Mouse (Mus musculus) heart, embryonic 12.5 days (tissue): ENCODE data around the gene Asb8. TPM values are rescaled to one million over a fixed set of nuclear protein-coding genes. Genes with fewer than 3 reads are reported as not detected.
A peak's percentile ranks its signal among the peaks of the same experiment; 100 is the strongest.

Experiments
- ATAC-seq: fragments of 200-750 bp; cut with Nextera tagmentation; 2 replicates; pipeline ENCODE4 v1.8.0; 2017; ENCODE audit warnings: moderate TSS enrichment, moderate library complexity; ENCODE audit not compliant: insufficient number of reproducible peaks, low FRiP score
- H3K27ac ChIP-seq: fragments of 300-500 bp; sonication (generic); 2 replicates; pipeline ENCODE4 v1.5.1; 2016; ENCODE audit warnings: mild to moderate bottlenecking, moderate library complexity; ENCODE audit not compliant: poor library complexity, severe bottlenecking
- H3K27me3 ChIP-seq: fragments of 300-500 bp; sonication (generic); replicated peaks from 2 replicates; pipeline ENCODE4 v1.6.1; 2016; ENCODE audit warnings: mild to moderate bottlenecking, moderate library complexity
- H3K36me3 ChIP-seq: fragments of 300-500 bp; sonication (generic); 2 replicates; pipeline ENCODE4 v1.6.1; 2016; ENCODE audit warnings: mild to moderate bottlenecking, moderate library complexity
- H3K4me1 ChIP-seq: fragments of 300-500 bp; sonication (generic); replicated peaks from 2 replicates; pipeline ENCODE4 v1.6.1; 2016; ENCODE audit warnings: mild to moderate bottlenecking
- H3K4me2 ChIP-seq: fragments of 300-500 bp; sonication (generic); 2 replicates; pipeline ENCODE4 v1.6.1; 2016; ENCODE audit warnings: mild to moderate bottlenecking, moderate library complexity
- H3K4me3 ChIP-seq: fragments of 300-500 bp; sonication (generic); 2 replicates; pipeline ENCODE4 v1.5.1; 2016; ENCODE audit warnings: mild to moderate bottlenecking
- H3K9ac ChIP-seq: fragments of 300-500 bp; sonication (generic); 2 replicates; pipeline ENCODE4 v1.6.1; 2016; ENCODE audit warnings: mild to moderate bottlenecking, moderate library complexity
- H3K9me3 ChIP-seq: fragments of 300-500 bp; sonication (generic); replicated peaks from 2 replicates; pipeline ENCODE4 v1.6.1; 2016; ENCODE audit warnings: mild to moderate bottlenecking, moderate library complexity
- WGBS: fragments of 180-500 bp; shearing (Covaris S2); methylation state at CpG from one replicate; pipeline ENCODE4 v1.1.7; 2016; 5-methylcytosine and 5-hydroxymethylcytosine counted together
- polyA plus RNA-seq: library from polyadenylated mRNA; unstranded; fragments of >200 nt; fragmentation: Nextera tagmentation; extraction: Ambion mirVana; gene quantifications from 2 replicates; pipeline ENCODE4 v1.2.1, GENCODE M21; 2016

The Asb8 gene
- polyA plus RNA-seq, 1 experiment from 2014 or later, result 76.2 TPM

GRCm38 (mm10) chr15:98114852-98115778 lies 50.3 kb downstream of the Asb8 start:
- Histone ChIP-seq H3K4me2 (no peak overlapping the region), H3K4me1 (peaks cover 21% of the 10 kb centered on the region), H3K9me3 (no peaks in the 10 kb centered on the region), H3K4me3 (no peak overlapping the region), H3K36me3 (peaks cover 54% of the 10 kb centered on the region), H3K27me3 (no peaks in the 10 kb centered on the region), H3K9ac (no peak overlapping the region), H3K27ac (no peak overlapping the region)
- 82% methylated on average over 10 of the region's 10 CpGs for WGBS
- no peak for ATAC-seq

- H3K9ac ChIP-seq, result no peak overlapping the region
- H3K36me3 ChIP-seq, result peaks cover 47% of the 10 kb centered on the region
- no peak for ATAC-seq
- no peak overlapping the region for H3K4me2 ChIP-seq
- H3K4me1 ChIP-seq, result peaks cover 28% of the 10 kb centered on the region
- no peak overlapping the region for H3K4me3 ChIP-seq
- no peak overlapping the region for H3K27ac ChIP-seq
- H3K27me3 ChIP-seq, result no peaks in the 10 kb centered on the region
- WGBS, result 77% methylated on average over 10 of the region's 10 CpGs
- H3K9me3 ChIP-seq, result no peaks in the 10 kb centered on the region
Measured at GRCm38 (mm10) chr15:98114098-98114851, 51.1 kb downstream of the Asb8 start.

GRCm38 (mm10) chr15:98111791-98112190 lies 53.6 kb downstream of the Asb8 start:
- Histone ChIP-seq H3K36me3 (peaks cover 25% of the 10 kb centered on the region), H3K27me3 (no peaks in the 10 kb centered on the region), H3K9me3 (no peaks in the 10 kb centered on the region), H3K9ac (no peak overlapping the region), H3K4me1 (peaks cover 41% of the 10 kb centered on the region), H3K4me2 (no peak overlapping the region), H3K27ac (no peak overlapping the region), H3K4me3 (no peak overlapping the region)
- no peak for ATAC-seq
- WGBS, result 55% methylated on average over 5 of the region's 5 CpGs

- Histone ChIP-seq H3K9me3 (no peaks in the 10 kb centered on the region), H3K36me3 (peaks cover 12% of the 10 kb centered on the region), H3K27ac (peak overlapping the region; percentile 80), H3K27me3 (0 out of 2 replicates have a peak, but pooled peaks cover 13% of the 10 kb centered on the region), H3K9ac (peak overlapping the region; percentile 81), H3K4me1 (peaks cover 38% of the 10 kb centered on the region), H3K4me3 (peak overlapping the region; percentile 63), H3K4me2 (peak overlapping the region; percentile 81)
- peak; percentile 94 for ATAC-seq
- WGBS, result 2% methylated on average over 37 of the region's 37 CpGs
Measured at GRCm38 (mm10) chr15:98108297-98109152, 56.9 kb downstream of the Asb8 start.

GRCm38 (mm10) chr15:98107703-98108296 lies 57.6 kb downstream of the Asb8 start:
- H3K27ac ChIP-seq, result no peak overlapping the region; the same call in 1 of the 2 replicates

GRCm38 (mm10) chr15:98107230-98107629 lies 58.2 kb downstream of the Asb8 start:
- no peak overlapping the region for H3K4me3 ChIP-seq
- no peaks in the 10 kb centered on the region for H3K9me3 ChIP-seq
- 0 out of 2 replicates have a peak, but pooled peaks cover 13% of the 10 kb centered on the region for H3K27me3 ChIP-seq
- no peak overlapping the region; the same call in 1 of the 2 replicates for H3K4me2 ChIP-seq
- peaks cover 3% of the 10 kb centered on the region for H3K36me3 ChIP-seq
- no peak for ATAC-seq
- 78% methylated on average over 6 of the region's 6 CpGs for WGBS
- H3K4me1 ChIP-seq, result peaks cover 38% of the 10 kb centered on the region
- no peak overlapping the region for H3K9ac ChIP-seq
- H3K27ac ChIP-seq, result no peak overlapping the region

More at GRCm38 (mm10) chr15:98107703-98108296, 57.6 kb downstream of the Asb8 start:
- Histone ChIP-seq H3K9ac (peak overlapping the region; percentile 81), H3K4me3 (peak overlapping the region; percentile 63), H3K9me3 (no peaks in the 10 kb centered on the region), H3K4me2 (peak overlapping the region; percentile 81), H3K27me3 (0 out of 2 replicates have a peak, but pooled peaks cover 13% of the 10 kb centered on the region), H3K4me1 (peaks cover 38% of the 10 kb centered on the region), H3K36me3 (peaks cover 9% of the 10 kb centered on the region)
- no peak for ATAC-seq
- WGBS, result 31% methylated on average over 11 of the region's 11 CpGs

- Histone ChIP-seq H3K4me1 (peaks cover 31% of the 10 kb centered on the region), H3K9me3 (no peaks in the 10 kb centered on the region), H3K4me3 (no peak overlapping the region), H3K27ac (no peak overlapping the region), H3K27me3 (0 out of 2 replicates have a peak, but pooled peaks cover 13% of the 10 kb centered on the region), H3K36me3 (no peaks in the 10 kb centered on the region), H3K4me2 (no peak overlapping the region), H3K9ac (no peak overlapping the region)
- 47% methylated on average over 6 of the region's 6 CpGs for WGBS
- no peak for ATAC-seq
Measured at GRCm38 (mm10) chr15:98106506-98106905, 58.9 kb downstream of the Asb8 start.

GRCm38 (mm10) chr15:98102401-98102800 lies 63.0 kb downstream of the Asb8 start:
- Histone ChIP-seq H3K4me1 (peaks cover 2% of the 10 kb centered on the region), H3K4me3 (no peak overlapping the region), H3K4me2 (no peak overlapping the region), H3K27ac (no peak overlapping the region), H3K9me3 (no peaks in the 10 kb centered on the region), H3K27me3 (0 out of 2 replicates have a peak, but pooled peaks cover 13% of the 10 kb centered on the region), H3K9ac (no peak overlapping the region), H3K36me3 (no peaks in the 10 kb centered on the region)
- WGBS, result 83% methylated on average over 6 of the region's 6 CpGs
- no peak for ATAC-seq

GRCm38 (mm10) chr15:98098519-98098918 lies 66.9 kb downstream of the Asb8 start:
- Histone ChIP-seq H3K9ac (no peak overlapping the region), H3K4me2 (no peak overlapping the region), H3K9me3 (no peaks in the 10 kb centered on the region; the same call in 1 of the 2 replicates), H3K4me3 (no peak overlapping the region), H3K36me3 (no peaks in the 10 kb centered on the region), H3K4me1 (no peaks in the 10 kb centered on the region), H3K27ac (no peak overlapping the region), H3K27me3 (no peaks in the 10 kb centered on the region)
- 82% methylated on average over 9 of the region's 9 CpGs for WGBS
- ATAC-seq, result no peak

GRCm38 (mm10) chr15:98096957-98097356 lies 68.5 kb downstream of the Asb8 start:
- H3K4me2 ChIP-seq, result no peak overlapping the region
- no peak overlapping the region for H3K27ac ChIP-seq
- H3K27me3 ChIP-seq, result no peaks in the 10 kb centered on the region
- 52% methylated on average over 3 of the region's 3 CpGs for WGBS
- H3K4me3 ChIP-seq, result no peak overlapping the region
- H3K9ac ChIP-seq, result no peak overlapping the region
- no peaks in the 10 kb centered on the region; the same call in 1 of the 2 replicates for H3K9me3 ChIP-seq
- H3K36me3 ChIP-seq, result no peaks in the 10 kb centered on the region
- no peak for ATAC-seq
- peaks cover 2% of the 10 kb centered on the region for H3K4me1 ChIP-seq
